Mouse (Mus musculus) myocyte (in vitro differentiated cells): ENCODE results near the gene Baz2b. TPM values are rescaled to one million over a fixed set of nuclear protein-coding genes. Genes with fewer than 3 reads are reported as not detected.
A peak's percentile ranks its signal among the peaks of the same experiment; 100 is the strongest.

ENCODE experiments used
- H3K27me3 ChIP-seq: one replicate; pipeline ENCODE4 v1.6.1; 2011; ENCODE audit not compliant: control insufficient read depth, insufficient read depth, insufficient read length
- H3K36me3 ChIP-seq: one replicate; pipeline ENCODE4 v1.6.1; 2011; ENCODE audit not compliant: control insufficient read depth, insufficient read depth
- H3K4me2 ChIP-seq: one replicate; pipeline ENCODE4 v1.6.1; 2011; ENCODE audit warnings: low read depth, control low read depth
- H3K4me3 ChIP-seq: one replicate; pipeline ENCODE4 v1.5.1; 2011; ENCODE audit warnings: mild to moderate bottlenecking, control low read depth, moderate library complexity
- H3K79me2 ChIP-seq: one replicate; pipeline ENCODE4 v1.6.1; 2011; ENCODE audit not compliant: control insufficient read depth, insufficient read depth
- H3ac ChIP-seq: one replicate; pipeline ENCODE4 v1.6.1; 2011; ENCODE audit not compliant: control insufficient read depth, insufficient read length
- CEBPB ChIP-seq: IDR thresholded peaks from 2 replicates; pipeline ENCODE4 v1.6.1; 2011; ENCODE audit warnings: mild to moderate bottlenecking, moderate library complexity; ENCODE audit not compliant: poor library complexity, insufficient read depth, severe bottlenecking
- E2F4 ChIP-seq: IDR thresholded peaks from one replicate; pipeline ENCODE4 v1.6.1; 2011; ENCODE audit warnings: mild to moderate bottlenecking, control low read depth, moderate library complexity; ENCODE audit not compliant: insufficient read depth
- MAX ChIP-seq: IDR thresholded peaks from one replicate; pipeline ENCODE4 v1.6.1; 2011; ENCODE audit warnings: low read depth, mild to moderate bottlenecking, control low read depth
- MYOD1 ChIP-seq, 3 experiments: IDR thresholded peaks; one replicate each; pipeline ENCODE4 v1.6.1; 2011; ENCODE audit warnings: control low read depth in 2 of 3, low read depth in 2 of 3, mild to moderate bottlenecking in 2 of 3, moderate library complexity in 1 of 3; ENCODE audit not compliant: insufficient read length in 2 of 3, control insufficient read depth in 1 of 3
- MYOG ChIP-seq, 3 experiments: IDR thresholded peaks; one replicate each; pipeline ENCODE4 v1.6.1; 2011; ENCODE audit warnings: control low read depth in 2 of 3, low read depth in 2 of 3, mild to moderate bottlenecking in 2 of 3; ENCODE audit not compliant: insufficient read length in 2 of 3, control insufficient read depth in 1 of 3, insufficient read depth in 1 of 3
- POLR2A ChIP-seq: IDR thresholded peaks from one replicate; pipeline ENCODE4 v1.6.1; 2011; ENCODE audit warnings: low read depth, mild to moderate bottlenecking, control low read depth, moderate library complexity; ENCODE audit not compliant: insufficient read length
- POLR2AphosphoS2 ChIP-seq: IDR thresholded peaks from one replicate; pipeline ENCODE4 v1.6.1; 2011; ENCODE audit warnings: low read depth, control low read depth; ENCODE audit not compliant: insufficient read length
- REST ChIP-seq: IDR thresholded peaks from one replicate; pipeline ENCODE4 v1.6.1; 2011; ENCODE audit warnings: mild to moderate bottlenecking, control low read depth, moderate library complexity; ENCODE audit not compliant: insufficient read depth, insufficient read length
- SRF ChIP-seq: IDR thresholded peaks from one replicate; pipeline ENCODE4 v1.6.1; 2011; ENCODE audit warnings: low read depth; ENCODE audit not compliant: control insufficient read depth, insufficient read length
- TCF12 ChIP-seq: IDR thresholded peaks from one replicate; pipeline ENCODE4 v1.6.1; 2011; ENCODE audit warnings: mild to moderate bottlenecking, control low read depth; ENCODE audit not compliant: poor library complexity, insufficient read depth, severe bottlenecking
- TCF3 ChIP-seq: IDR thresholded peaks from one replicate; pipeline ENCODE4 v1.6.1; 2011; ENCODE audit warnings: low read depth, control low read depth; ENCODE audit not compliant: insufficient read length
- USF1 ChIP-seq: IDR thresholded peaks from one replicate; pipeline ENCODE4 v1.6.1; 2011; ENCODE audit warnings: low read depth, mild to moderate bottlenecking, control low read depth, moderate library complexity
- polyA plus RNA-seq: library from polyadenylated mRNA; unstranded; fragments of >200 nt; fragmentation: generic; extraction: Trizol; gene quantifications from one replicate; pipeline ENCODE4 v1.2.1, GENCODE M21; 2012; ENCODE audit warnings: missing spikeins

The Baz2b gene
- polyA plus RNA-seq, 1 experiment = 11.8 TPM

DNA sequence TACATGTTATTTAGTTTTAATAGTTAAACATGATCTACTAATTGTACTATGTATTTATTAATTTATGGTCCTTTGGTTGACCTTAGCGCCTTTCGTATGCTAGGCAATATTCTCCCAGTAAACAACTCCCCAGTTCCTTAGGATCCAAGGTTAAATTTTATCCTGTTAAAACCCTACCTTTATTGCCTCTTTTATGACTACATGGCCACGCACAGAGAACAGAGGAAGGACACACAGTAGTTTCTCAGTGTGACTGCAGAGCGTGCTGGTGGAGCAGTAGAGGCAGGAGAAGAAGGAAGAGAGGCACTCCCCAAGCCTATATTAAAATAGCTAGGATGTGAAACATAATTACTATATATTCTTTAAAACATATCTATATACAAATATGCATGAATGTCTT lies 5.9 kb downstream of the Baz2b start:
- Histone ChIP-seq H3K4me3 (no peak overlapping the region), H3K79me2 (no peaks in the 10 kb centered on the region), H3ac (no peak overlapping the region), H3K36me3 (peaks cover 4% of the 10 kb centered on the region), H3K27me3 (no peaks in the 10 kb centered on the region), H3K4me2 (no peak overlapping the region)
- TF ChIP-seq MAX (no peak), E2F4 (no peak), USF1 (no peak), MYOG (IDR thresholded peaks at IDR 0.05; ENCODE audit: control insufficient read depth in 1 of 3, insufficient read depth in 1 of 3, insufficient read length in 2 of 3, low read depth in 2 of 3) (no peak), SRF (no peak), MYOD1 (IDR thresholded peaks at IDR 0.05; ENCODE audit: control insufficient read depth in 1 of 3, insufficient read length in 2 of 3, low read depth in 2 of 3) (no peak), TCF3 (no peak), POLR2A (no peak), REST (no peak), CEBPB (no peak), POLR2AphosphoS2 (no peak), TCF12 (no peak)

- no peak for TF ChIP-seq POLR2AphosphoS2
- no peak for TF ChIP-seq REST
- TF ChIP-seq MAX = no peak
- no peak for TF ChIP-seq USF1
- no peak for TF ChIP-seq E2F4
- no peak for TF ChIP-seq CEBPB
- TF ChIP-seq MYOG (IDR thresholded peaks at IDR 0.05; ENCODE audit: control insufficient read depth in 1 of 3, insufficient read depth in 1 of 3, insufficient read length in 2 of 3, low read depth in 2 of 3) = peak in 2 of 3 experiments; percentile 37 to 66
- TF ChIP-seq MYOD1 (IDR thresholded peaks at IDR 0.05; ENCODE audit: control insufficient read depth in 1 of 3, insufficient read length in 2 of 3, low read depth in 2 of 3) = peak in 2 of 3 experiments; percentile 31 to 64
- TF ChIP-seq SRF = no peak
- no peak for TF ChIP-seq TCF3
- TF ChIP-seq POLR2A = no peak
- TF ChIP-seq TCF12 = no peak
- H3K36me3 ChIP-seq = peaks cover 4% of the 10 kb centered on the region
- H3K4me3 ChIP-seq = no peak overlapping the region
- no peaks in the 10 kb centered on the region for H3K27me3 ChIP-seq
- H3K79me2 ChIP-seq = no peaks in the 10 kb centered on the region
- no peak overlapping the region for H3K4me2 ChIP-seq
- H3ac ChIP-seq = no peak overlapping the region
Observed at GRCm38 (mm10) chr2:60202900-60203530, 6.6 kb downstream of the Baz2b start.

DNA sequence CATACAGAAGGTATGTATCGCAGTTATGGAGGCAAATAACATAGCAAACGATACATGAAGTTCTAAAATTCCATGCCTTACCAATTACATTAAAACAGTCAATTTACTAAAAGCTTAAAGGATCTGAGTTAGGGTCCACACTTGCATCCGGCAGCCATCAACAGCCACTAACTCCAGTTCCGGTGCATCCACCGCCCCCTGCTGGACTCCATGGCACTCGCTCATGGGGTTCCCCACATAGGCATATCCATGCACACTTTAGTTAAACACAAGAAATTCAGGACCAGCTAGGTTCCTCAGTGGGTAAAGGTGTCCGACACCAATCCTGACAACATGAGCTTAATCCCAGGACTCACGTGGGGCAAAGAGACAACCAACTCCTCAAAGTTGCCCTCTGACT lies 9.0 kb downstream of the Baz2b start:
- peaks cover 4% of the 10 kb centered on the region for H3K36me3 ChIP-seq
- H3K4me3 ChIP-seq = no peak overlapping the region
- no peak overlapping the region for H3K4me2 ChIP-seq
- H3K79me2 ChIP-seq = no peaks in the 10 kb centered on the region
- H3ac ChIP-seq = no peak overlapping the region
- no peak for TF ChIP-seq MYOG (IDR thresholded peaks at IDR 0.05; ENCODE audit: control insufficient read depth in 1 of 3, insufficient read depth in 1 of 3, insufficient read length in 2 of 3, low read depth in 2 of 3)
- no peak for TF ChIP-seq POLR2A
- TF ChIP-seq POLR2AphosphoS2 = no peak
- no peak for TF ChIP-seq REST
- no peak for TF ChIP-seq E2F4
- TF ChIP-seq USF1 = no peak
- no peak for TF ChIP-seq MYOD1 (IDR thresholded peaks at IDR 0.05; ENCODE audit: control insufficient read depth in 1 of 3, insufficient read length in 2 of 3, low read depth in 2 of 3)
- TF ChIP-seq SRF = no peak
- no peak for TF ChIP-seq TCF3
- no peak for TF ChIP-seq CEBPB
- no peak for TF ChIP-seq TCF12
- no peaks in the 10 kb centered on the region for H3K27me3 ChIP-seq

DNA sequence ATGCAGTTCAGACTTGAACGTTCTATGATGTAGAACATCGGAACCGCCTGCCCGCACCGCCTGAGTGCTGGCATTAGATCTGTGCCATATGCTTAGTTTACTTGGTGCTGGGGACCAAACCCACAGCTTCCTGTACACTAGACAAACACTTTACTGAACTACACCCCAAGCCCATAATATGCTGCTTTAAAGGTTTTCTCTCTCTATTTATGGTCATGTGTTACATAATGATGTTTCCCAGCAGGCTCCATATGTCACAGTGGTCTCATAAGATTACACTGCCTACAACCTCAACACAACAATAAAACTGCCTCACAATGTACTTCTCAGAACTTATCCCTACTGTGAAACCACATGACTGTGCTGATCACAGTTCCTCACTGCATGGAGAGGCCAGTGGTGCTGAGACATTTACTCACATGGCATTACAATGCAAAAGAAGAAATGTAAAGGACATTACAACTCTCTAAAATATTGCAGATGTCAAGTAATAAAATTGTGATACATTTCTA lies 9.5 kb downstream of the Baz2b start:
- Histone ChIP-seq H3K4me3 (no peak overlapping the region), H3K27me3 (no peaks in the 10 kb centered on the region), H3K36me3 (peaks cover 3% of the 10 kb centered on the region), H3K4me2 (no peak overlapping the region), H3K79me2 (no peaks in the 10 kb centered on the region), H3ac (no peak overlapping the region)
- no peak for TF ChIP-seq POLR2A
- TF ChIP-seq SRF = no peak
- no peak for TF ChIP-seq MAX
- TF ChIP-seq TCF3 = no peak

DNA sequence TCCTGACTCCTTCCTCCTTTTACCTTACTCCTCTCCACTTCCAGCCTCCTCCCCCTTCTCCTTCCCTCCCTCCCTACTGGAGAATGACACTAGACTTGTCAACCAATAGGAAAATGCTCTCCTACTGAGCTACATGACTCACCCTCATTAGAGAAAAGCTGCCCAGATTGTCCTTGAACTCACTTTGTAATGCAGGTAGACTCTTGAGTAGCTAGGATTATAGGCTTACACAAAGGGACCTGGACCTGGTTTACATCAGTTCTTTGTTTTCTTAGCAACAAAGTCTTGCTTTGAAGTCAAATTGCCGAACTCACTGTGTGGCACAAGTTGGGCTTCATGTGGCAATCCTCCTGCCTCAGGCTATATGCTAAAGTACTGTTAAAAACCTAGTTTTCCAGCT lies 12.8 kb downstream of the Baz2b start:
- TF ChIP-seq POLR2AphosphoS2 = no peak
- TF ChIP-seq TCF3 = no peak
- TF ChIP-seq CEBPB = no peak
- TF ChIP-seq TCF12 = no peak
- no peak for TF ChIP-seq POLR2A
- TF ChIP-seq MYOG (IDR thresholded peaks at IDR 0.05; ENCODE audit: control insufficient read depth in 1 of 3, insufficient read depth in 1 of 3, insufficient read length in 2 of 3, low read depth in 2 of 3) = no peak
- TF ChIP-seq USF1 = no peak
- no peak for TF ChIP-seq MYOD1 (IDR thresholded peaks at IDR 0.05; ENCODE audit: control insufficient read depth in 1 of 3, insufficient read length in 2 of 3, low read depth in 2 of 3)
- no peak for TF ChIP-seq E2F4
- no peak for TF ChIP-seq SRF
- no peak for TF ChIP-seq REST
- no peak for TF ChIP-seq MAX
- H3K4me3 ChIP-seq = no peak overlapping the region
- no peak overlapping the region for H3ac ChIP-seq

More for the DNA sequence above, 12.8 kb downstream of the Baz2b start:
- Histone ChIP-seq H3K36me3 (no peaks in the 10 kb centered on the region), H3K79me2 (no peaks in the 10 kb centered on the region), H3K27me3 (no peaks in the 10 kb centered on the region), H3K4me2 (no peak overlapping the region)
